Mouse (Mus musculus) embryo, embryonic 10.5 days (tissue): ENCODE results near the gene Gm39566.

Experiments
- DNase-seq: peaks from one replicate; pipeline ENCODE4 v3.0.0-alpha.2; 2015; ENCODE audit warnings: low spot score

Gene Gm39566

DNA sequence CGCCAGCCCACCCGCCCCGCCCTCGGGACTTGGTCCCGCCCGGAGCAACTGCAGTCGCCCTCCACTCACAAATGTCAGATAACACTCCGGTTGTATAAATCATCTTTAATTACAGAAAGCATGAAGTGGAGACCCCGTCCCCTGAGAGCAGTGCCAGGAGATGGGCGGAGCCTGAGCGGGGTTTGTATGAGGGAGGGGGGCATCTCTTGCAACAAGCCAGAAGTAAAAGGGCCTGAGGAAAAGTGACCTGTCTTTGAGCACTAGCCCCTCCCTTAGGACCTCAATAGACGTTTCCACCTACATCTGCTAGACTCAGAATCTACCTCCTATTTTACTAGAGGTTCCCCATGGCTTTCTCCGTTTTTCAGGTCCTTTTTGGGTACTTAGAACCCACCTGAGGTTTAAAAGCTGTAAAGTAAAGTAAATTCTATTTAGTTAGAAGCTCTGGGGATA lies 19.1 kb downstream of the Gm39566 start:
- DNase-seq: peak; percentile 27

DNA sequence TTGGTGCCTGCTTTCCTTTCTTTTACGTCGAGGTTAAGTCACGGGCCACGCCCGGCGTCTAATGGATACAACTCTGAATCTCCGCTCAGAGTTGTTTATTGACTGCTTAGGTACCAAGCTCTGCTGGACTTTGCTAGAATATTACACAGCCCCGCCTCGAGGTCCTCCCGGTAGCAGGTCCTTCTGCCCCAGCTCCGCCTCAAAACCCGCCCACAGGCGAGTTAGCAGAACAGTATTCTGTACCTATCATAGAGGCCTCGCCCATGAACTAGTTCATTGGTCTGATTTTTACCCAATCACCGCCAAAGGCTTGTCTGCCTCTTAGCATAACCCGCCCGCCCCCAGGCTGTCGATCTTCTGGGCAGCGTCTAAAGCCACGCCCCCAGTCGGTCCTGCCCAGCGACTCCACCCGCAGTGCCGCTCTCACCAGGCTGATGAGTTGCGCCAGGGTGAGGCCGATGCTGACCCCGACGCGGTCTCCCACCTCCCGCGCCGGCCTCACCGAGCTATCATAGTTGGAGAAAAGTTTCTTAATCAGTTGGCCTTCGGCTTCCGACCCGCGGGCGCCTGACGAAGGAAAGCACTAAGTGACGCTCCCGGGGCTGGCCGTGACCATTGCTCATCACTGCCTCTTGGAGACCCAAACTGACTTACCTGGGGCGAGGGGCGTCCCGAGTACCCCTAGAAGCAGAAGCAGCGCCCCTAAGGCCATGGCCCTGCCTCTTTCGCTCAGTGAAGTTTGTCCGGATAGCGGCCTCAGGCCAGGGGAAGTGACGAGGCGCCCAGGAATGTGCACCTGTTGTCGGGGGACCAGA lies 19.7 kb downstream of the Gm39566 start, which contains the start of gene Chrnb1:
Chrnb1 (minus strand) TSS at position 776 of the 815 bp plus-strand sequence.
- peak; percentile 97 for DNase-seq

DNA sequence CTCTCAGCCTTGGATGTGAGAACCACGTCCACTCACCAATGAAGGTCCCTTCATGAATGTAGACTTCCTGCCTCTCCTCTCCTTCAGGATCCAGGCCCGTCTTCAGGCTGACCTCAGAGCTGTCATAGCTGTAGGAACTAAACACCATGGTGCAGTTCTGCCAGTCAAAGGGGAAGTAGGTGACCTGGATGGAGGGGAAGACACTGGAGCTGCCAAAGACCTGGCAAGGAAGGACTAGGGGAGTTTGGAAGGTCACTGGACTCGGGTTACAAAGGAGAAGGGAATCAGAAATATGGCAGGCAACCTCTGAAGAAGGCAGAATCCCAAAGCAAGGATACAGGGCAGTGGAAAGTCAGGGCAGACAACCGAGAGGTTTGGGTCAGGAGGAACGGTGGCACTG lies 21.7 kb downstream of the Gm39566 start:
- DNase-seq: no peak

DNA sequence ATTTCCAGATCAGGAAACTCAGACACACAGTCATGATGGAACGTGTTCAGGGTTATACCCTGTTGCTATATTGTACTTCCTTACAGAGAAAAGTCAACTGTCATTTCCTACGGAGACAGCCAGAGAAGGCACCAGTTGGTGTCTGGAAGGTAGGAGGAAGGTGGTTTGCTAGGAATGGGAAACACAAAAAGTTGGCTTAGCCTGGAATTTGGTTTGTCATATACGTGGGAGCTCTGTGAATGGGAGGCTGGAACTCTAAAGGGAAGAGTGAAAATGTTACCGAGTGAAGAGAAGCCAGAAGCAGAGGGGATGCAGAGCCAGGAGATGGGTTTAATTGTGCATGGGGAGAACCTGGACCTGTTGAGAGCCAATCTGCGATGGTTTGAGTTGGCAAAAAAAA lies 23.7 kb downstream of the Gm39566 start:
- DNase-seq: no peak

DNA sequence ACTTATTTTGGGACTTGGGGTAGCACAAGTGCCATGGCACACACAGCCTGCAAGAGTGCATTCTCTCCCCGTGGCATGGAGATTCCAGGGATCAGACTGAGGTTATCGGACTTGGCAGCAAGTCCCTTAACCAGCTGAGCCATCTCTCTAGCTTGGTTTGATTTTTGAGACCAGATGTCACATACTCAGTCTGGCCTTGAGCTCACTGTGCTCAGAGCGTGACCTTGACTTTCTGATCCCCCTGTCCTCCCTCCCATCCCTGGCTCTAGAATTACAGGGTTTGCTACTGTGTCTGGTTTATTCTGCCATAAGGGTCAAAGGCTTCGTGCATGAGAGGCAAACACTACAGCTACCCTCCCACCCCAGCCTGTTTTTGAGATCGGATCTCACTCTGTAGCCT lies 25.7 kb downstream of the Gm39566 start:
- no peak for DNase-seq

DNA sequence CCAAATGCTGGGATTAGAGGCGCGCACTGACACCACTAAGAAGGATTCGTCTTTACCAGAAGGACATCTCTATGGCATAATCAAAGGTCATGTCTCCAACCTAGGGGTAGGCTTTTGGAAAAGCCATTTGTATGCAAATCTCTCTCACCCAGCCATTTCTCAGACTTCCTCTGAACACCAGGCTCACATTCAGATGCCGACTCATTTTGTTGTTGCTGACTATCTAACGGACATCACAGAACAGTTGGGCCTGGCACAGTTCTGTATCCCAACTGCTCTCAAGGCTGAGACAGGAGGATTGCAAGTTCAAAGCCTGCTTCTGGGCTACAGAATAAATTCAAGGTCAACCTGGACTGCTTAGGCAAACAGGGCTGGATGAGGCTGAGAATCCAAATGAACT lies 27.8 kb downstream of the Gm39566 start:
- DNase-seq: no peak

DNA sequence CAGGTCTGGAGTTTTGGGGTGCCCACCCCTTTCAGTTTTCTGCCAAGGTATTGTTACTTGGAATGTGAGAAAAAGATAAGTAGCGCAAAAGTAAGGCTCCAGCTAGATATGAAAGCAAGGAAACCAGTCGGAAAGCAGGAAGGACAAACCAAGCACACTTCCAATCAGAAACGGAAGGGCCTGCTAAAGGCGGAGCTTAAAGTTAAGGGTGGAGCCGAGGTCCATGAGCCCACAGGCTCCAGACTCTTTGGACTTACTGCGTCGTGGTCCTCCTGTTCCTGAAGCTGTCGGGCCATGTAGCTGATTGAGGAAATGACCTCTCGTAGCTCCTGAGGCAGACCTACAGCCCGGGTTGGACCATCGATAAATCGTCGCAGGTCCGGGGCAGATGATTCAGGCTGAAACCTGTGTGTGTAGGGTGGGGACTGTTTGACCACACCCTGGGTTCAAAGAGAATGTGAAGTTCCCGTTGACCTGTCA lies 30.3 kb downstream of the Gm39566 start:
- peak; percentile 33 for DNase-seq

DNA sequence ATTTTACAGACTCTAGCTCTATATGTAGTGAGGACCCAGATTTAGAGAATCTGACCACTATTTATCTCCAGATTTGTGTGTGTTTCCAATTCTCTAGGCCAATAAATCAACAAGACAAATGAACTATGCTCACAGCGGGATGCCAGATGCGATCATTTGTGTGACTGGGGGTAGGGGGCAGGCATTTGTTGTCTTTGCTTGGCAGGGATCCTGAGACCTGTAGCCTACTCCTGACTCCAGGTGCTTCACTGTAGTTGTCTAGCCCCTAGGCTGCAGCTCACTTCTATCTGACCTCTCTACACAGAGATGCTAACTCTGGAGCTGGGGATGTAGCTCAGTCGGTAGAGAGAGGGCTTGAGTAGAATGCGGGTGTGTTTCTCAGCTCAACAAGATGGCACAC lies 33.3 kb downstream of the Gm39566 start:
- no peak for DNase-seq

DNA sequence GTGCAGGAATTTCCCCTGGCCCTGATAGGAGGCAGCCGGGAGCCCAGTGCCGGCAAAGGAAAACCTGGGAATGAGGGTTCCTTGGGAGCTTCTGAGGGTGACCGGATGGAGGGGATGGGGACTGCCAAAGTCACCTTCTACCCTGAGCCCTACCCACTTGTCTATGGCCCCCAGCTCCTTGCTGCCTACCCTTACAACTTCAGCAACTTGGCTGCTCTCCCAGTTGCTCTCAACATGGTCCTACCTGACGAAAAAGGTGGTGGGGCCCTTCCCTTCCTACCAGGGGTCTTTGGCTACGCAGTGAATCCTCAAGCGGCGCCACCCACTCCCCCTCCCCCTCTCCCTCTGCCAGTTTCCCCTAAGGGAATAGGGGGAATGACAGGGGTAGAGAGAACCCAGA lies 36.1 kb downstream of the Gm39566 start:
- no peak for DNase-seq

DNA sequence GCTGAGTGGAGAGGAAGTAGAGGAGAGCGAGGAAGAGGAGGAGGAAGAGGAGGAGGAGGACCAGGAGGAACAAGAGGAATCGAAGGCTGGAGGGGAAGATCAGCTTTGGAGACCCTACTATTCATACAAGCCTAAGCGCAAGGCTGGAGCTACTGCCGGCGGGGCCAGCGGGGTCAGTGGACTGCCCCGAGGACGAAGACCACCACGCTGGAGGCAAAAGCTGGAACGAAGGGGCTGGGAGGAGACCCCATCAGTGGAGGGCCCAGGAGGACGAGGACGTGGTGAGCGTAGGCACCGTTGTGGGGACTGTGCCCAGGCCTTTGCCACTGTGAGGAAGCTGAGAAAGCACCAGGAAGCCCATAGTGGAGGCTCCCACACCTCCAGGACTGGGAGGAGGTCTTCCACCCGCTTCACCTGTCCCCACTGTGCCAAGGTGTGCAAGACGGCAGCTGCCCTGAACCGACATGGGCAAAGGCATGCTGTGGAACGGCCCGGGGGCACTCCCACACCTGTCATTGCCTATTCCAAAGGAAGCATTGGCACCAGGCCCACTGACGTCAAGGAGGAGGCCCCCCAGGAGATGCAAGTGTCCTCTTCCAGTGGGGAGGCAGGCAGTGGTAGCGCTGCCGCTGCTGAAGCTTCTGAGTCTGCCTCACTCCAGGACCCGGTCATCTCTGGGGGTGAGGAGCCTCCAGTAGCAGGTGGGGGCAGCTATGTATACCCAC lies 36.7 kb downstream of the Gm39566 start:
- no peak for DNase-seq

DNA sequence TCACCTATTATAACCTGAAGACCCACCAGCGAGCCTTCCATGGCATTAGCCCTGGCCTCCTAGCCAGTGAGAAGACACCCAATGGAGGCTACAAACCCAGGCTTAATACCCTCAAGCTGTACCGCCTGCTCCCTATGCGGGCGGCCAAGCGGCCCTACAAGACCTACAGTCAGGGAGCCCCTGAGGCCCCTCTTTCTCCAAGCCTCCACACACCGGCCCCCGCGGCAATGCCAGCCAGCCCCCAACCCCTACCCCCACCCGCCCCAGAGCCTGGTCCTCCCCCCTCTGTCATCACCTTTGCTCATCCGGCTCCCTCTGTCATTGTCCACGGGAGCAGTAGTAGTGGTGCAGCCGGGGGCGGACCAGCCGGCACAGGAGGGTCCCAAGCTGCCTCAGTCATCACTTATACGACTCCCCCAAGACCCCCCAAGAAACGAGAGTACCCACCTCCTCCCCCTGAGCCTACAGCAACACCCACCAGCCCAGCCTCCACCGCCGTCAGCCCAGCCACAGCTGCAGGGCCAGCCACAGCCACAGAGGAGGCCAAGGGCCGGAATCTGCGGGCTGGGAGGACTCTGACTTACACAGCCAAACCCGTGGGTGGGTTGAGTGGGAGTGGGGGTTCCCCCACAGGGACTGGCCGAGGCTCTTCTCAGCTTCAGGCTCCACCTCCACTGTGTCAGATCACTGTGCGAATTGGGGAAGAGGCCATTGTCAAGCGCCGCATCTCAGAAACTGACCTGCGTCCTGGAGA lies 37.4 kb downstream of the Gm39566 start:
- DNase-seq: no peak

DNA sequence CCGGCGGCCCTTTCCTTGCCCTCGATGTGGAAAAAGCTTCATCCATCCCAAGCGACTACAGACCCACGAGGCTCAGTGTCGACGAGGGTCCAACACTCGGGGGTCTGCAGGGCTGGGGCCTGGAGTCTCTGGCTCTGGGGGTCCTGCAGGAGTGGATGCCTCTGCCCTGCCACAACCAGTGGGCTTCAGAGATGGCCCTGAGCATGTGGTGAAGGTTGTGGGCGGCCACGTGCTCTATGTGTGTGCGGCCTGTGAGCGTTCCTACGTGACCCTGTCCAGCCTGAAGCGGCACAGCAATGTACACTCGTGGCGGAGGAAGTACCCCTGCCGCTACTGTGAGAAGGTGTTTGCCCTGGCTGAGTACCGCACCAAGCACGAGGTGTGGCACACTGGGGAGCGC lies 38.6 kb downstream of the Gm39566 start:
- no peak for DNase-seq

DNA sequence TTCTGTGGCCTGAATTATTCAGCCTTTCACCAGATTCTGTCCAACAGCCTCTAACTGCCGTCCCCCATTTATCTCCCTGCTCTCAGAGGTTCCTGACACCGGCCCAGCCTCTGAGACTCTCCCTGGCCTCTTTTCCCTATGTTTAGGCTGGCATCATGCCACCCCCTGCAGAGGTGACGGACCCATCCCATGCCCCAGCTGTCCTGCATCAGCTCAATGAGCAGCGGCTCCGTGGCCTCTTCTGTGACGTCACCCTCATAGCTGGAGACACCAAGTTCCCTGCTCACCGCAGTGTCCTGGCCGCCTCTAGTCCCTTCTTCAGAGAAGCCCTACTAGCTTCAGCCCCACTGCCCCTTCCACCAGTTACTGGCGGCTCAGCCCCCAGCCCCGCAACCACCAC lies 39.4 kb downstream of the Gm39566 start:
- no peak for DNase-seq

DNA sequence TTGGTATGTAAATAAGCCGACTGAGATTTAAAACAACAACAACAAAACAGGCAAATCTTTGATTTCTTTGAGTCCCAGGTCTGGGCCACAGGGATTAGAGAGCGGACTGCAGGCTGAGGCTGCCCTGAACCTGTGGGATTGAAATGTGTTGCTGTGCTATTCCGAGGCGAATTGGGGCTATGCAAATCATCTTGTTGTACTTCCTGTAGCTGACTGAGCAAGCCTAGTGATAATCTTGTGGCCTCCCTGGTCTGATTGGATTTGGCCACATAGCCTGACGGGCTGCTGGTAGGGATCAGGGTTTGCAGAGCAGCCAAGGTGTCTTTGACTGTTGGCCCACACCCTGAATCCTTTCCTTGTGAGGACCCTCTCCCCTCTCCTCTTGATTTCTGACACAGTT lies 40.1 kb downstream of the Gm39566 start:
- DNase-seq: no peak

DNA sequence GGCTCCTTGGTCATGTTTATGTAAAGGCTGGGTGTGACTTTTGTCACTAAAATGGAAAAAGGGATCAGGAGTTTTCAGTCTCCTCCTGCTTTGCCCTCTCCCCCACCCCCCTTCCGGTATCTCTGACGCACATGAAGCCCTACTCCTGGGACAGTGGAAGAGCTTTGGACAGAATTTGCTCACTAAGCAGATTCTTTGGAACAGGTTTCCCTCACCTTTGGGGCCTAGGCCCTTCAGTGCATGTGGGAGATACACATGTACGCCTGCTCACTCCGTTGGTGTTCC lies 47.5 kb downstream of the Gm39566 start:
- no peak for DNase-seq

DNA sequence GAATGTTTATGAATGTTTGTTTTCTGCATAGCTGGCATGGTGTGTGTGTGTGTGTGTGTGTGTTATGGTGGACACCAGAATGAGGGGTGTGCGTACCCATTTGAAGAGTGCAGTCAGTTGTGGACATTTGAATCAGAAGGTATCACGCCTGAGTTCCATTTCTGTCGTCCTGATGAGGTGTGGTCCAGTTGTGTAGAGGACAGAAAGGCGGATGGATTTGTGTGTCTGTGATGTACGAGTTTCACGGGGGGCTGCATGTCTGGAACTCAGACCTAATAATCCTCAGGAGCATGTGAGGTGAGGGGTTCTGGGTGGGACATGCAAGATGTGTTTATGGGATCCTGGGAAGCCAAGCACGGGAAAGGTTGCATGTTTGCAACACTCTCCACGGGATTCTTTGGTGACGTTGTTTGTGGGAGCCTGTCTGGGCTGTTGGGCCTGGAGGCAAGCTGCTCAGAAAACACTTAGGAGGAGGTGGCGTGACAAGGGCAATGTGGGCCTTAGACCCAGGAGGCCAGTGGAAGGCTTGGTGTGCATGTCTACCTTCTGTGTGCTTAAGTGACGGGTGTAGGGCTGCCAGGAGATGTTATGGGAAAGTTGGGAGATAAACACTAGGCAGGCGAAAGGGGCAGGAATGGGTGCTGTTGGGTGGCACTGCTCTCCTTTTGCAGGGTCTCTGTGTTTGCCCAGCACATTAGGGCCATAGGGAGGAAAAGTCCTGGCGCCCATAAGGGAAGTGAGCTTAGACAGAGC lies 48.0 kb downstream of the Gm39566 start:
- no peak for DNase-seq

DNA sequence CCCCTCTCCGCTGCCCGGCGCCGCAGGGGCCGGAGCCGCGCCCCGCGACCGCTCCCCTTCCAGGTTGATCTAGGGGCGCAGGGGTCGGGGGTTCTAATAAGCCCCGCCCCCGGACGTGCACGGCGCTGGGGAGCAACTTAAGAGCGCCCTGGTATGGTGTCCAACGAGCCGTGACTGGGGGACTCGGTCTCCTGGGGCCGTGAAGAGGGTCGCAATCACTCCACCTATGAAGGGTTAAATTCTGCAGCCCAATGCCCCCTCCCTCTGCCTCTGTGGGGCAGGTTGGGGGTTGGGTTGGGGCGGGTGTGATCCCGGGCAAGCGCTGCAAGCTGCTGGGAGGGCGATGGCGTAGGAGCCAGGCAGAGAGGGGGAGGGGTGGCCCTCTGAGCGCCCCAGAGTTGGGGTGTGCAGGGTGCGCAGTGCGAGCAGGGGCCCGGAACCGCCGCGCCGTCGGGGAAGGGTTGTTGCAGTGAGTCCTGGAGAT lies 48.9 kb downstream of the Gm39566 start:
- DNase-seq: peak; percentile 61

DNA sequence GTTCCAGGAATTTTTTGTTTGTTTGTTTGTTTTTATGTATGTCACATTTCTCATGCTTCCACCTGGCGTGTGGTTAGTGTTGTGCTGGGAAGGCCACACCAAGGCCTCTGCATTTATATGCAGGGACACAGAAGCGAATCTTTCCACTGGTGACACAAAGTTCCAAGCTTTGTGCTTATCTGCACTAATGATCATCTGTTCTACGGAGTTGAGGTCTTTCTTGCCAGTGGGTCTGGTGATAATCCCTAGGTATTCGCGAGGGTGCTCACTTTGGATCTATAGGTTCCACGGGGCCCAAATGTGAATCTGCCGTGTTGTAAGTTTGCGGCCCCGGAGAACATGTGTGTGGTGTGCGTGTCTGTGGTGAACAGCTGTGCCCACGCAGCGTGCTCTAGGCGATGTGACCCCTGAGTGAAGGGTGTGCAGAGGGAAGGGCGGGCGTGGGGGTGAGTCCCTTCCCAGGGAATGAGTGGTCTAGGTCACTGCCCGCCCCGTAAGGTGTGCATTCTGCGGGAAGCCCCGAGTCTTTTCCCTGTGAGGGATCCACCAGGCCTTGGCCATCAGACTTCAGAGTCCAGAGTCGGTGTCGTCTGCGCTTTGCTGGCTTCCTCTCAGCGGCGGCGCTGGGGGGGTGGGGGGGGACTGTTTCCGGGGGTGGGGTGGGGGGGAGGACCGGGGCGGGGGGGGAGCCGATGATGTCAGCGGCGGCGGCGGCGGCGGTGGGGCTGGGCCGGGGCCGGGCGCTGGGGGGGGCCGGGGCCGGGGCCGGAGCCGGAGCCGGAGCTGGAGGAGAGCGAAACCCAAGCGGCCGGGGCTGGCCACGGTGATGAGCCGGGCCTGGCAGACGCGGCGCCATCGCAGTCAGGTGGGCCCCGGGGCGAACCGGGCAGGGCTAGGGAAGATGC lies 49.6 kb downstream of the Gm39566 start, which contains the start of gene Zbtb4:
Zbtb4 (plus strand) TSS at position 692 of the 905 bp plus-strand sequence.
- DNase-seq: peak; percentile 39

DNA sequence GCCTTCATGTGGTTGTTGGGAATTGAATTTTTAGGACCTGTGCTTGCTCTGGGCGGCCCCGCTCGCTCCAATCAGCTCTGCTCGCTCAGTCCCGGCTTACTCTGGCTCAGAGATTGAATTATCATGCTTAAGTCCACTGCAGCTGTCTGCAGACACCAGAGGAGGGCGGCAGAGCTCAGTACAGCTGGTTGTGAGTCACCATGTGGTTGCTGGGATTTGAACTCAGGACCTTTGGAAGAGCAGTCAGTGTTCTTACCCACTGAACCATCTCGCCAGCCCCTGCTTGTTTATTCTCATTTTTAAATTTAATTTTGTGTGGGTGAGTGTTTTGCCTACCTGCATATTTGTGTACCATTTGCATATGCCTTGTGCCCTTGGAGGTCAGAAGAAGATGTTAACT lies 51.5 kb downstream of the Gm39566 start:
- no peak for DNase-seq

DNA sequence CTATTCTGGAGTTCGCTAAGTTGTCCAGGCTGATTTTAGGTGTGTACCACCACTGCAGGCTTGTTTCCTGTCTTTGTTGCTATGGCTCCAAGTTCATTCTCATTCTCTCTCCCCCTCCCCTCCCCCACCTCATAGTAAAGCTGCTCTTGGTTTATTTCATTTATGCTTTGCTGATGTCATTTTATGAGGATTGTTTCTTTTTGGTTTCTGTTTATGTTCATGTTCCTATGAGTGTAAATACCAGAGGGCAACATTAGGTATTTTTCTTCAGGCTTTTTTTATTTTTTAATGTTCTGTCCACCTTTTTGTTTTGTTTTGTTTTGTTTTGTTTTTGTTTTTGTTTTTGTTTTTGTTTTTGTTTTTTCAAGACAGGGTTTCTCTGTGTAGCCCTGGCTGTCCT lies 53.2 kb downstream of the Gm39566 start, which contains the start of gene Slc35g3:
Slc35g3 (minus strand) TSS at position 101 of the 400 bp plus-strand sequence.
- DNase-seq: no peak
